Mouse (Mus musculus): Measurements from ENCODE around the gene Adat3. TPM values are rescaled to one million over a fixed set of nuclear protein-coding genes. Genes with fewer than 3 reads are reported as not detected.

Adat3 gene
- 1 to 10 TPM; 3.0 to 3.2 TPM for total RNA-seq (2021)
- long read RNA-seq, experiment 1, partial matches to known transcripts: 0 of 3 reads
- long read RNA-seq, experiment 1, other reads (novel, unspliced or antisense): 0 of 3 reads
- long read RNA-seq, experiment 2, partial matches to known transcripts: 0 of 7 reads
- long read RNA-seq, experiment 2, other reads (novel, unspliced or antisense): 0 of 7 reads

GRCm38 (mm10) chr10:80602698-80603325 lies at the start of gene Adat3, which contains the start of gene Scamp4:
TSS of gene Adat3 (plus strand) at chr10:80602880.
TSS of gene Scamp4 (plus strand) at chr10:80602872.
- peak; percentile 82 to 95 for DNase-seq (ENCODE audit: low spot score in 2 of 2)

GRCm38 (mm10) chr10:80553575-80553974 lies 49.1 kb upstream of the Adat3 start:
- no peak for DNase-seq (ENCODE audit: low spot score in 2 of 2)

GRCm38 (mm10) chr10:80553997-80554396 lies 48.7 kb upstream of the Adat3 start:
- DNase-seq (ENCODE audit: low spot score in 2 of 2): no peak

DNA sequence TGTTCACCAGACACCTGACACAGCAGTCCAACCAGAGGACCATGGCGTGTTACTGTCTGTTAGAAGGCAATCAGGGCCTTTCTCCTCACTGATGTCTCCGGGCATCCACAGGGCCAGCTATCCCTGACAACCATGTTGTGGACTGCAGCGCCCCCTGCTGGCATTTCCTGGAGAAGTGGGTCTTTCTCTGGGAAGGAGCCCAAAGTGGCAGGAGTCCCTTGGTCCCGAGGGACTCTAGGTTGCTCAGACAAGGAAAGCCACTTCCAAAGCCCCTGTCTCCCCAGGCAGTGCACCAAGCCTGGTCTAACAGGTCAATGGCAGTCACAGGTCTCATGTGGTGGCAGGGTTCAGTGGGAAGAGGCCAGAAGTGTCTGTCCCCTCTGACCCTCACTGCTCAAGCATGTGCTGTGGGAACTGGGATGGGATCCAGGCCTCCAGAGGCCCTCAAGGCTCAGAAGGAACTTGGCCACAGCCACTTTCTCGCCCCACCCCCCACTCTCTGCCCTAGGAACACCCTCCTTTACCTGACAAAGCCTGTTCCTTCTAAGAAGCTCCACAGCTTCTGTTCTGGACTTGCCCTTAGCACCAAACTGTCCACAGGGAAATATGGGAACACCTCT lies 45.2 kb upstream of the Adat3 start:
- peak in 1 of 2 experiments; percentile 78 for DNase-seq (ENCODE audit: low spot score in 2 of 2)

DNA sequence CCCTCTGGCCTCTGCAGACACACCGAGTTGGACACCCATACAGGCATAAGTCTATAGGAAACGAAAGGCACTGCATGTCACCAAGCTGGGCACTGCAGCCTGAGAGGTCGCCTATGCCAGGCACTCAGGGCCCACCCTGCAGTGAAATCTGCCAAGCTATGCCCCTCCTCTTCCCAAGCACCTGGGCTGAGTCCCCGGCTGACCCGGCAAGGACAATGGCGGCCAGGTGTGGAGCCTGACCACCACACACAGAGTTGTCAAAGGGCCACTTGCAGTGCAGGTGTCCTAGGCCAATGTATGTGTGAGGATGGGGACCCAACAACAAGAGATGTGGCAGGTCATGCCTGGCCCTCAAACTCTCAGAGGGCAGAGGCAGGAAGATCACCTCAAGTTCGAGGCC lies 43.2 kb upstream of the Adat3 start:
- no peak for DNase-seq (ENCODE audit: low spot score in 2 of 2)

GRCm38 (mm10) chr10:80560621-80561020 lies 42.1 kb upstream of the Adat3 start:
- no peak for DNase-seq (ENCODE audit: low spot score in 2 of 2)

- DNase-seq (ENCODE audit: low spot score in 2 of 2): peak; percentile 75 to 93
Measured at GRCm38 (mm10) chr10:80561116-80561944, 41.4 kb upstream of the Adat3 start, which contains the start of gene Rexo1. TSS of gene Rexo1 (minus strand) at chr10:80561560.

DNA sequence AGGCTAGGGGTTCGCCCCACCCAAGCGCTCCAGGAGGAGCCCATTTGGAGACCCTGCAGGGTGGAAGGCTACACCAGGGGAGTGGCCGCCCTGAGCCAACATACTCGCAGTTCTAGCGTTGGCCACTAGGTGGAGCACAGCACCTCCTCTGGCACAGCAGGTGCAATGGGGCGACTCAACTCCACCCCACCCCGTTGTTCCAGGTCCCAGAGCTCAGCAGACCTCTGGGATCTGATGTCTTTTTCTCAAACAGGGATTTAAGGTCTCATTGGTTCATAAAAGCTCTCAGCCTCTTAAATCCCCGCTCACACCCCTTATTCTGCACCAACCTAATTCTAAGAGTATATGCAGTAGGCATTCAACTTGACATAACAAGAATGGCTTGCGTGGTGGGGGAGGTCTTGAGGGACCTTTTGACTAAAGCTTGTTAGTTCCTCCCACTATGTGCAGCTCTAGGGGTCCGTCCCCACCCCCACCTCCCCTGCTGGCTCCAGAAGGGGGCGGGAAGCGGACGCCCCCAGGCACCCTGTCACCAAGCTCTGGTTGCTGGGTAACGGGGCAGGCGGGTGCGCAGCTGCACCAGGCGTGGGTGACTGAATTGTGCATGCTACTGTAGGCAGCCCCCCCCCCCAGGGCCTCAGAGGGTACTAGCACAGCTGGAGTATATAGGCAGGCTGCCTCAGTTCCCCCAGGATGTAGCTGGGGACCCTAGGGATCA lies 36.1 kb upstream of the Adat3 start:
- DNase-seq (ENCODE audit: low spot score in 2 of 2): peak; percentile 75 to 82

DNA sequence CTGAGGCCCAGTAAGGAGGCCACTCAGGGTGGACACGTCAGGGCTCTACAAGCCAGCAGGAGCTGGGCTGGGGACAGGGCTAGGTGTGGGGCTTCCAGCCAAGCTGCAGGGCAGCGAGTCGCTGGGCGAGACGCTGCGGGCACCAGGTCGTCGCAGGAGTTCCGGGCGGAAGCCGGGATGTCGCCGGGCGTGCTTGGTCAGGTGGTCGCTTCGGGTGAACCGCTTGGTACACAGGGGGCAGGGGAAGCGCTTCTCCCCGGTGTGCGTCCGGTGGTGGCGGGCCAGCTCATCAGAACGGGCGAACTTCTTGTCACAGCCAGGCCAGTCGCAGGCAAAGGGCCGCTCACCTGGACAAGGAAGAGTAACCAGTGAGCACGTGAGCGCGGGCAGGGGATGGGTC lies 33.8 kb upstream of the Adat3 start:
- peak in 1 of 2 experiments; percentile 21 for DNase-seq (ENCODE audit: low spot score in 2 of 2)

DNA sequence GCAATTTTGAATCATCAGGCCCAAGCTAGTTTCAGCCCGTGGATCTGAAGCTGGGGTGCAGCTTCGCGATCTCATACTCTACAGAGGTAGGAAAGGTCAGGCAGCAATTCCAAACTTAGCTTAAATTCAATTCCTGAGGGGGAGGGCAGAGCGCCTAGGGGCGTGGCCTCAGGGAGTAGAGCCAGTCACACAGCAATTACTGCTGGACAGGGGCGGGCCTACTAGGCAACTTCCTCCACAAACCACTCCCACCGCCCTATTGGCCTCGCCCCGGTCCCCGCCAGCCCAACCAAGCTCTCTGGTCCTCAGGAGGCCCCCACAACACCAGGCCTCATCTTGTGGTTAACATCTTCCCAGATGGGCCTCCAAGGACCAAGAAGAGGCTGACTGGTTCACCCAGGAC lies 33.0 kb upstream of the Adat3 start:
- DNase-seq (ENCODE audit: low spot score in 2 of 2): peak; percentile 59 to 77

GRCm38 (mm10) chr10:80570419-80570818 lies 32.3 kb upstream of the Adat3 start:
- DNase-seq (ENCODE audit: low spot score in 2 of 2): peak in 1 of 2 experiments; percentile 16

- DNase-seq (ENCODE audit: low spot score in 2 of 2): peak in 1 of 2 experiments; percentile 32
Measured at GRCm38 (mm10) chr10:80570871-80571836, 31.5 kb upstream of the Adat3 start.

DNA sequence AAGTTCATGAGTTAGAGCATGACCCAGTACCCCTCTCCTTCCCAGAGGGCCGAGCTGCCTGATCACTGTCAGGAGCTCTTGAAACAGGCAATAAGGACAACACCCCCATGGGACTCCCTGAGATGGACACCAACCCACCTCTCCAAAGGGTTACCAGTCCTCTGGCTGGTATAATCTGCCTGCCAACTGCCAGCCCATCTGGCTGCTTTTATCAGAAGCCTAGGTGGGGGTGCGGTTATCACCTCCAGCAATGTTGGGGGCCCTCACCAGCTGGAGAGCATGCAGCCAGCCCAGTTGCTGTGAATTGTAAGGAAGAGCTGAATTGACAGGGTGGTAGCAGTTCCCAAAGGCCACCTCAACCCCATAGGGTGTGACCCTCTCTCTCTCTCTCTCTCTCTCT lies 30.2 kb upstream of the Adat3 start:
- no peak for DNase-seq (ENCODE audit: low spot score in 2 of 2)

- DNase-seq (ENCODE audit: low spot score in 2 of 2): no peak
Measured at GRCm38 (mm10) chr10:80573944-80574343, 28.7 kb upstream of the Adat3 start.

- DNase-seq (ENCODE audit: low spot score in 2 of 2): no peak
Measured at GRCm38 (mm10) chr10:80574896-80575295, 27.8 kb upstream of the Adat3 start.

DNA sequence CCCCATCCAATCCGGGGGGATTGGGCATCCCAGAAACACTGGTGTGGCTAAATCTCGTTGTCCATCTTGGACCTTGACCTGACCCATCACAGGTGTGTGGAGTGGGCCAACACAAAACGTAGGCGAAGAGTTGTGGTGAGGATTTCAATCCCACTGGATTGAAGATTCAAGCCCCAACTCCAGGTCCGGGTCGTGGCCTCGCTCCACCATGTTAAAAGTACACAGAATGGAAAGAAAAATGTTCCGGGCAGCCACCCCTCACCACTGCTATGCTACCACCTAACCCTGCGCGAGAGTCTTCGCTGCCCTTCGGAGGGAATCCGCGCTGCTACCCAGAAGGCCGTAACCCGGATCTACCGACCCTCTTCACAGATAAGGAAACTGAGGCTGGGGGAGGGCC lies 26.8 kb upstream of the Adat3 start:
- DNase-seq (ENCODE audit: low spot score in 2 of 2): no peak

DNA sequence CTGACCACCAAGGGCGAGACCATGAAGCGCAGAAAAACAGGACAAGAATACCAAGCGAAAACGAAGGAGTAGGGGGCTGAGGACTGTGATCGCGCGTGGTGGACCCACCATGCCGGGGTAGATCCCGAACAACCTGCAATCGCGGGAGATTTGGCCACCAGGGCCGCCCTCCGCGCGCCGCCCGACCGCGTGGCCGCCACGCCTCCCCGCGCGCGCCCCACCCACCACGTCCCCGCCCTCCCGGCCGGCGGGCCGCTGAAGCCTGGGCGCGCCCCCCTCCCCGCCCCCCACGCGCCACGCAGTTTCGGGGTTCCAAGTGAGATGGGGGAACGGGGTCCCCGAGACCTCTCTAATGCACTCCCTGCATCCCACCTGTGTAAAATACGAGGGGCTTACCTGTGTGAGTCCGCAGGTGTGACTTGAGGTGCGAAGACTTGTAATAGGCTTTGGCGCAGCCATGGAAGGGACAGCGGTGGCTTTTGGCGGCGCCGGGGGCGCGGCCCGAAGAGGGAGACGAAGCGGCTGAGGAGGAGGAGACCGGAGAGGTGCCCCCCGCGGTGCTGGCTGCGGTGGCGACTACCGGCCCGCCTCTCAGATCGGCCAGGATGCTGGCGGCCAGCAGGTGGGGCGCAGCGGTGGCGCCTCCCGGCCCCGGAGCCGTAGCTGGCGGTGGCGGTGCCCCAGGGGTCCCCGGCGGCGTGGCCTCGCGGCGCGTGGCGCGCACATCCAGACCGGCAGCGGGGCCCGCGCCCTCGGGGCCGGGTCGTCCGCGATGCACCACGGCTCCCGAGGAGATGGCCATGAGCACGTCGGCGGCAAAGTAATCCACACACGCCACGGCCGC lies 26.1 kb upstream of the Adat3 start:
- DNase-seq (ENCODE audit: low spot score in 2 of 2): peak in 1 of 2 experiments; percentile 59

- DNase-seq (ENCODE audit: low spot score in 2 of 2): peak; percentile 96
Measured at GRCm38 (mm10) chr10:80577195-80578130, 25.2 kb upstream of the Adat3 start, which contains the start of gene Klf16. TSS of gene Klf16 (minus strand) at chr10:80577321.
